Mouse (Mus musculus): Measurements from ENCODE around the gene 1700025C18Rik.

1700025C18Rik gene

GRCm38 (mm10) chr2:165078045-165078444 is 12.5 kb downstream of the 1700025C18Rik start:
- in situ Hi-C loops (cut with MboI) = no loop called here

- in situ Hi-C loops (cut with MboI) = no loop called here
These were observed 13.5 kb downstream of the 1700025C18Rik start for GRCm38 (mm10) chr2:165077055-165077454.

DNA sequence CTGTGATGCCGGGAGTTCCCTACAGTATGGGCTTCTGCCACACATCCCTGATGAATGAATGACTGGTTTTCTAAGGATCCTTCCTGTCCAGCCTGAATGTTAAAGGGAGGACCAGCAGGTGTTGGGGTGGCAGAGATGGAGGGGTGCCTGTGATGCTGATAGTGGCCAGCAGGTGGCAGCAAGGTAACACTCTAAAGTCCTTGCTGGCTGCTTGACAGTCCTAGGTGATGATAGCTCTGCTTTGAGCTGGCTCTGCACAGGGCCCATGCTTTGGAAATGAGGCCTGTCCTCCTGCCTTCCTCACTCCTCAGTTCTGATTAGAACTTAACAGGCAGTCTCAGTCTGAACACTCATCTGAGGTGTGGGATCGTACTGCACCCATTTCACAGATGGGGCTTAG is 15.6 kb downstream of the 1700025C18Rik start:
- in situ Hi-C loops (cut with MboI) = no loop called here

GRCm38 (mm10) chr2:165074081-165074884 is 16.3 kb downstream of the 1700025C18Rik start:
- in situ Hi-C loops (cut with MboI) = no loop called here

GRCm38 (mm10) chr2:165073381-165073781 is 17.2 kb downstream of the 1700025C18Rik start:
- in situ Hi-C loops (cut with MboI) = no loop called here

DNA sequence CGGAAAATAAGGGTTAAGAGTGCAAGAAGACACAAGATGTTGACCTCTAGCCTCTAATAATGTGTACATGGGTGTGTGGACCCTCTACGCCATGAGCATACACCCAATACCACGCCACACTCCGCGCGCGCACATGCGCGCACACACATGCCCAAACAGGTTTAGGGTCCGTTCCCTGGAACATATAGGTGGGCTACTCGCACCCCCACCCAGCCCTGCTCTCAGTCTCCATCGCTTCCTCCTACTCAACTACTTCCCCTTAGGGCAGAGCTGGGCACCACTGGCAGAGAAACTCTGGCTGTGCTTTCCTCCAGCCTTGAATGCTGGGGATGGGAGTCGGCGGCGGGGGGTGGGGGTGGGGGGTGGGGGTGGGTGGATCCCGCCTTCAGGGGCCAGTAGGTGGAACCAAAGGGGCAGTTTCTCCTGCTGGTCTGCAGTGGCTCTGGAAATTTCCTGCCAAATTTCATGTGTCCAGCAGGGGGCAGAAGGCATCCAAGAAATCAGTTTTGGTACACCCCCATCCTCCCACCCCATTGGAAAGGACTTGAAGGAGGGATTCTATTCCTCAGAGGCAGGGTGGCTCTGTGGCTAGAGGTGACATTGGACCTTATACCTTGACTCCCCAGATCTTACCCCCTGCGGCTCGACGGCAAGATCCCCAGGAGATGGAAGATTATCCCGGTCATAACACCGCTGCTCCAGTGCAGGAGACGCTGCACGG is 20.3 kb downstream of the 1700025C18Rik start:
- in situ Hi-C loops (cut with MboI) = no loop called here

- in situ Hi-C loops (cut with MboI) = no loop called here
These were observed 21.7 kb downstream of the 1700025C18Rik start for GRCm38 (mm10) chr2:165068806-165069205.

- in situ Hi-C loops (cut with MboI) = no loop called here
These were observed 26.1 kb downstream of the 1700025C18Rik start for GRCm38 (mm10) chr2:165064489-165064888.

GRCm38 (mm10) chr2:165061638-165062433 is 28.7 kb downstream of the 1700025C18Rik start:
- in situ Hi-C loops (cut with MboI) = no loop called here

GRCm38 (mm10) chr2:165059961-165060360 is 30.6 kb downstream of the 1700025C18Rik start:
- in situ Hi-C loops (cut with MboI) = no loop called here

DNA sequence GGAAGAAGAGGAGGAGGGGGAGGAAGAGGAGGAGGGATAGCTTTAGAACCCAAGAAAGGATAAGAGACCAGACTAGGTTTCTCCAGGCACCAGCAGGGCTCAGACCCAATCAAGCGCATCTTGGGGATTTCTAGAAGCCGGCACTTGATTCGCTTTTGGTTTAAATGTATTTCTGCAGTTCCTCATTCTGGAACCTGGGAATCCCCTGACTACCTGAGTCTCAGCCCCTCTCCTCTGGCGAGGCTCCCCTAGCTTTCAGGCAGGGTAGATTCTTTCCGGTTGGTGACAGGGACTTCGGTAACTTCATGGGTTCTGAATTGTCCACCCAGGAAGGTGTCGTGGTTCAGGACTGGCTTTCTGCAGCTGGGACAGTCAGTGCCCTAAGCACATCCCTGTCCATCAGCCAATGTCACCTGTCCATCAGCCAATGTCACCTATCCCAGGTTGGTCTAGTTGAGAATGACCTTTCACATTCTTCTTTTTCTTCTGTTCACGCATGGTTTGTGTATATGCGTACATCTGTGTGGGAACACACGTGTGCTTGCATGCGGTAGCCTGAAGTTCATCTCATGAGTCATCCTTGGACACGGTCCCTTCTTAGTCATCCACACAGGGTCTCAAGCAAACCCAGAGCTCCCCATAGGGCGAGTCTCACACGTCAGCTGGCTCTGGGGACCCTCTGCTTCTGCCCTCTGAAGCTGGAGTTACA is 34.0 kb downstream of the 1700025C18Rik start:
- in situ Hi-C loops (cut with MboI) = no loop called here

DNA sequence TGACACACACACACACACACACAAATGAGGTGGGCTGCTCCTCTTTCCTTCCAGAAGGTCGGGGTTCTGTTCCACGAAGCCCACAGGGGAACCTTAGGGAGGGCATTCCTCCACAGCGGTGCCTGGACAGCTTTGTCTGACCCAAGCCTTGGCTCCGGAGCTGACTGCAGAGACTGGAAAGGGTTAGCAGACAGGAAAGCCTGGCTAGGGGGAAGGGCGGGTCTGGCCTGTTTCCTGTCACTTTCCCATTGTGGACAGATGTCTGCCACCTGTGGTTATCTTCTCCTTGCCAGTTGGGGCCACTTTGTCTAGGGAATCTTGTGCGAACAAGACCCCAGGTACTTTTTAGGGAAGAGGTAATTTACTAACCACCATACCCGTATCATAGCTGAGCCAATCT is 34.6 kb downstream of the 1700025C18Rik start:
- in situ Hi-C loops (cut with MboI) = no loop called here

DNA sequence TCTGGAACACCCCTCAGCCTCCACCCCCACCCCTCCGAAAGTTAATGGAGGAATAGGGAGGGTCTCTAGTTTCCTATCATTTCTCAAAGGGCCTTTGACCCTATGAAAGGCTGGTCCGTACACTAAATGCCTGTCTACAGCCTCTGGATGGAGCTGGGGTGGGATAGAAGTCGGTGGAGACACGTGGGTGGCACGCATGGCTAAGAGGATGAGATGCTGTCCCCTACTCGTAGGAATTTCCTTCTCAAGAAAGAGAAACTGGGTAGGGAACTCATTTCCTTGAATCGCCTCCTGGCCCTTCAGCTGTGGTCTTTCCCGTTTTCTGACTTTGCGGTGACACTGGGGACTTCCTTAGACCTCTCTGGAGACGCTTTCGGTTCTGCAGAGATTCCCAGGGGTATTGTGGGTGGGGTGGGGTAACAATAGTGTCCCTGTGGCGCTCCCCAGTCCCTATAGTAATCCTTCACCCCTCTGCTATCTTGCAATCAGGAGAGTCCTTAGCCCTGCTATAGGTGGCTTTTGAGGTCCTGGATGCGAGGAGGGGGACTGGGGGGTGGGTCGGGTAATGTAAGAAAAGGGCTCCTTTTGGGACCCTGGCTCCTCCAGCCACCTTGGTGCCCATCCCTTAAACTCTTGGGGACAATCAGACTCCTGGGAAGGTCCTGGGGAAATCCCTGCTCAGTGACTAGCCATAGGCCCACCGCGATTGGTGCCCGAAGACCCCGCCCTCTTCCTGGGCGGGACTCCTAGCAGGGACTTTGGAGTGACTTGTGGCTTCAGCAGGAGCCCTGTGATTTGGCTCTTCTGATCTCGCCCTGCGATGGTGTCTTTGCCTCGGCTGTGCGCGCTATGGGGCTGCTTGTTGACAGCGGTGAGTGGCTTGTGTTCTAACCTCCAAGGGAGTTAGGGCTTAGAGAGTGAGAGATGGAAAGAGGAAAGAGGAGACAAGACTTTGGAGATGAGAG is 35.4 kb downstream of the 1700025C18Rik start, which contains the start of gene Cd40:
TSS of gene Cd40 (plus strand) at position 740 of the 965 bp plus-strand sequence.
- in situ Hi-C loops (cut with MboI) = no loop called here

DNA sequence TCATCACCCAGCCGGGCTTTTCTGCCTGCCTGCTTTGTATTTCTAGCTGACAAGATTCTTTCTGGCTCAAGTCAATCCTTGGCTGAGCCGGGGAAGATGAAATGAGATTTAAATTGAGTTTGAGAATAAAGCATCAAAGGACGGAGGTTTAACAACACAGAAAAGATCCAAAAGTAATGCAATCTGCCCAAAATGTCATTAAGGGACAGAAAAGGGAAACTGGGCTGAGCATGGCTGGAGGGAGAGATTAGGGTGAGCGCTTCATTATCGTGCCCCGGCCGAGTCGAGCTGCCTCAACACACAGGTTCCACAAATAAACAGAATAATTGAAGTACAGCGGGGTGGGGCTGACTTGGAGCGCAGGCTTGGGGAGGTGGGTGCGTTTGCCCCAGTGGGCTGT is 39.0 kb downstream of the 1700025C18Rik start:
- in situ Hi-C loops (cut with MboI) = no loop called here

DNA sequence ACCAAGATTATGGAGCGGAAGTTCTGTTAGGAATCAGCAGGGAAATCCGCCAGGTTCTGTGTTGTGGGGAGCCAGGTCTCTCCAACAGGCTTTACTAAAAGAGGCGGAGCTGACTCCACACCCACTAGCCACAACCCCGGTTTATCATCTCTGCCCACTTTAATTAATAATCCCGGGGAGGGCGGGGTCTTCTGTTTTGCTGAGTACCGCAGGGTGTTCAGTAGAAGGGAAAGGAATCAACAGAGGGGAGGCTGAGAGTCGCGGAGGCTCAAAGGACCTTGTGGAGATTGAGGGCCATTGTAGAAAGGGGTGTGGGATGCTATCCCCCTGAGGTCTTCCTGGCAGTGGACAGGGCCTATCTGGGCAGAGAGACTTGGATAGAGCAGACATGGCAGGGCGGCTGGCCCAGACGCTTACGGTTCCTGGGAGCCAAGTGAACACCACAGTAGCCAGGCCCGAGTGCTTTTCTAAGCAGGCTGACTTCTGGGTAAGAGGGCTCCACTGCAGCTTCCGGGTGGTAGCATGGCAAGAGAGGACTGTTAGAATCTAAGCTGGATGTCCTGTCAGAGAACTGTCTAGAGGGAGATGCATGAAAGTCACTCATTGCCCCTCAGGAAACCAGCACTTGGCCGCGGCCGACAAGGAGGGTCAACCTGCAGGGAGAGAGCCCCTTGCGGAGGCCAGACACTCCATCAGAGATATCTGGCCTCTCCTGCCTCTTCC is 39.6 kb downstream of the 1700025C18Rik start:
- in situ Hi-C loops (cut with MboI) = no loop called here

- in situ Hi-C loops (cut with MboI) = loop anchor here (10.0 kb wide), 1 partner anchor 124 kb away; no protein-coding TSS in a partner anchor
These were observed 41.5 kb downstream of the 1700025C18Rik start for GRCm38 (mm10) chr2:165049044-165049443.

- in situ Hi-C loops (cut with MboI) = loop anchor here (10.0 kb wide), 1 partner anchor 119 kb away; no protein-coding TSS in a partner anchor
These were observed 46.8 kb downstream of the 1700025C18Rik start for GRCm38 (mm10) chr2:165043729-165044128.

- in situ Hi-C loops (cut with MboI) = loop anchor here (10.0 kb wide), 1 partner anchor 118 kb away; no protein-coding TSS in a partner anchor
These were observed 47.4 kb downstream of the 1700025C18Rik start for GRCm38 (mm10) chr2:165043090-165043636.

- in situ Hi-C loops (cut with MboI) = loop anchor here (10.0 kb wide), 1 partner anchor 117 kb away; no protein-coding TSS in a partner anchor
These were observed 48.4 kb downstream of the 1700025C18Rik start for GRCm38 (mm10) chr2:165042126-165042525.
